Mouse (Mus musculus): ENCODE results near the gene Wdr4. TPM values are rescaled to one million over a fixed set of nuclear protein-coding genes. Genes with fewer than 3 reads are reported as not detected.
A peak's percentile ranks its signal among the peaks of the same experiment; 100 is the strongest.

Gene Wdr4
- polyA plus RNA-seq, 1 experiment from 2014 or later = 15.6 TPM

DNA sequence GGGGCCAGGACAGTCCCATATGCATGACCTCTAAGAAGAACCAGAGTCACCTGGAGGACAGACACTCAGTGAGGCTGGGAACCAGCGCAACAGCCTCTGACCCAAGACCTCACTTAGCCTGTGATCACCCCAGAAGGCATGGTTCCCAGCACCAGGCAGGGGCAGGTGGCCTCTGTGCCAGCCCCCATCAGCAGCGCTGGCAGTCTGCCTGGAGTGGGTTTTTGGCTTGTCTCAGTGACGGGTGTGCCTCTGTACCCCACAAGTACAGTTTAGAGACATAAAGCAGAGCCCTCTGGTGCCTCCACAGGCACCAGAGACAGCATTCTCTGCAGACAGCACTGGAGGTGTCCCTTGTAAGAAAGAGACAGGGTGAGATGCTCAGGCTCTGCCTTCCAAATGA, 69.6 kb downstream of the Wdr4 start:
- H3K27me3 ChIP-seq (ENCODE audit: control insufficient read depth, insufficient read depth, low read length) = no peaks in the 10 kb centered on the region
- peak overlapping the region; percentile 5; the same call in 1 of the 2 replicates for H3K27ac ChIP-seq (replicated peaks)
- no peak overlapping the region for H3K4me3 ChIP-seq (ENCODE audit: low read depth, low read length)
- ATAC-seq (ENCODE audit: low FRiP score, low TSS enrichment) (no peak), DNase-seq (ENCODE audit: low spot score) (no peak)
- H3K9ac ChIP-seq (ENCODE audit: low read length) = no peak overlapping the region
- no peak overlapping the region for H3K4me2 ChIP-seq (replicated peaks; ENCODE audit: low read depth)
- H3K36me3 ChIP-seq (ENCODE audit: control insufficient read depth, insufficient read depth, low read length) = no peaks in the 10 kb centered on the region
- H3K9me3 ChIP-seq (ENCODE audit: control insufficient read depth, low read length) = no peaks in the 10 kb centered on the region
- 61% methylated on average over 3 of the region's 3 CpGs for WGBS
- TF ChIP-seq CTCF (IDR thresholded peaks at IDR 0.05; ENCODE audit: low read depth) = no peak
- TF ChIP-seq EP300 (optimal IDR thresholded peaks at IDR 0.05) = no peak
- H3K4me1 ChIP-seq (replicated peaks; ENCODE audit: control insufficient read depth, insufficient read depth) = no peaks in the 10 kb centered on the region

- DNase-seq (ENCODE audit: low spot score) (no peak), ATAC-seq (ENCODE audit: low FRiP score, low TSS enrichment) (no peak)
- Histone ChIP-seq H3K27me3 (ENCODE audit: control insufficient read depth, insufficient read depth, low read length) (no peaks in the 10 kb centered on the region), H3K36me3 (ENCODE audit: control insufficient read depth, insufficient read depth, low read length) (no peaks in the 10 kb centered on the region), H3K4me1 (replicated peaks; ENCODE audit: control insufficient read depth, insufficient read depth) (no peaks in the 10 kb centered on the region; the same call in 1 of the 2 replicates), H3K4me3 (ENCODE audit: low read depth, low read length) (no peak overlapping the region), H3K27ac (replicated peaks) (no peak overlapping the region), H3K9me3 (ENCODE audit: control insufficient read depth, low read length) (no peaks in the 10 kb centered on the region), H3K4me2 (replicated peaks; ENCODE audit: low read depth) (no peak overlapping the region), H3K9ac (ENCODE audit: low read length) (no peak overlapping the region)
- WGBS = 75% methylated on average over 1 of the region's 1 CpGs
- TF ChIP-seq CTCF (IDR thresholded peaks at IDR 0.05; ENCODE audit: low read depth) = peak; percentile 59
- TF ChIP-seq EP300 (optimal IDR thresholded peaks at IDR 0.05) = no peak
Observed at GRCm38 (mm10) chr17:31448519-31448918, 71.3 kb downstream of the Wdr4 start.

DNA sequence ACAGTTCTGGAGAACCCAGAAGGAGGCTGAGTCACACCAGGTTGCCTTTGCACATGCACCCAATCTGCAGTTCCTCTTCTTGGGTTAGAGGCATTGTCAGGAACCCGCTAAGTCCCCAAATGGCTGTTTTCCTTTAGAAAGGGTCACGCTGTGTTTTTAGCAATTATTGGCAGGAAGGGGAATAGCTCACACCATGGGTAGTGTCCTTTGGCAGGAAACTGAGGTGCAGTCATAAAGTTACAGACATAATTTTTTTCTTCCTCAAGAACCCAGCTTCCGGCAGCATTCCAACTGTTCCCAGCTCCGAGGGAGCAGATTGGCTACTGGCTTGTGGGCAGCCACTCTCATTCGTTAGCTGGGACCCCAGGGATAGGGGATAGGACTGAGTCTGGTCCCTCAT, 72.0 kb downstream of the Wdr4 start:
- H3K9ac ChIP-seq (ENCODE audit: low read length) = no peak overlapping the region
- no peaks in the 10 kb centered on the region for H3K27me3 ChIP-seq (ENCODE audit: control insufficient read depth, insufficient read depth, low read length)
- H3K36me3 ChIP-seq (ENCODE audit: control insufficient read depth, insufficient read depth, low read length) = no peaks in the 10 kb centered on the region
- no peak for TF ChIP-seq EP300 (optimal IDR thresholded peaks at IDR 0.05)
- TF ChIP-seq CTCF (IDR thresholded peaks at IDR 0.05; ENCODE audit: low read depth) = no peak
- DNase-seq (ENCODE audit: low spot score) (no peak), ATAC-seq (ENCODE audit: low FRiP score, low TSS enrichment) (no peak)
- no peak overlapping the region for H3K4me2 ChIP-seq (replicated peaks; ENCODE audit: low read depth)
- H3K4me3 ChIP-seq (ENCODE audit: low read depth, low read length) = no peak overlapping the region
- no peaks in the 10 kb centered on the region; the same call in 1 of the 2 replicates for H3K4me1 ChIP-seq (replicated peaks; ENCODE audit: control insufficient read depth, insufficient read depth)
- no peaks in the 10 kb centered on the region for H3K9me3 ChIP-seq (ENCODE audit: control insufficient read depth, low read length)
- WGBS = 76% methylated on average over 5 of the region's 5 CpGs
- no peak overlapping the region for H3K27ac ChIP-seq (replicated peaks)

GRCm38 (mm10) chr17:31445061-31445731, 74.6 kb downstream of the Wdr4 start:
- Histone ChIP-seq H3K27me3 (ENCODE audit: control insufficient read depth, insufficient read depth, low read length) (no peaks in the 10 kb centered on the region), H3K27ac (replicated peaks) (no peak overlapping the region), H3K4me3 (ENCODE audit: low read depth, low read length) (no peak overlapping the region), H3K4me2 (replicated peaks; ENCODE audit: low read depth) (no peak overlapping the region), H3K9ac (ENCODE audit: low read length) (no peak overlapping the region), H3K4me1 (replicated peaks; ENCODE audit: control insufficient read depth, insufficient read depth) (no peaks in the 10 kb centered on the region; the same call in 1 of the 2 replicates), H3K36me3 (ENCODE audit: control insufficient read depth, insufficient read depth, low read length) (no peaks in the 10 kb centered on the region), H3K9me3 (ENCODE audit: control insufficient read depth, low read length) (no peaks in the 10 kb centered on the region)
- TF ChIP-seq CTCF (IDR thresholded peaks at IDR 0.05; ENCODE audit: low read depth) (no peak), EP300 (optimal IDR thresholded peaks at IDR 0.05) (no peak)
- ATAC-seq (ENCODE audit: low FRiP score, low TSS enrichment) (no peak), DNase-seq (ENCODE audit: low spot score) (no peak)
- WGBS = 22% methylated on average over 7 of the region's 7 CpGs

Small RNA genes within 50 kb of the gene (microRNA-seq; reads per million reads assigned to microRNA genes)
- not detected for gene Gm24970

Other genes with a start within 250 kb of the Wdr4 start
- gene Rsph1, start 242.6 kb downstream of the Wdr4 start, polyA plus RNA-seq (2015; fragmentation: Nextera tagmentation; extraction: Ambion mirVana) = 0.87 and 0.99 TPM in 2 replicates
- gene Slc37a1, start 233.2 kb downstream of the Wdr4 start, polyA plus RNA-seq (2015; fragmentation: Nextera tagmentation; extraction: Ambion mirVana) = 14.7 and 16.6 TPM in 2 replicates
- gene Pde9a, start 133.8 kb downstream of the Wdr4 start, polyA plus RNA-seq (2015; fragmentation: Nextera tagmentation; extraction: Ambion mirVana) = 11.6 and 12.1 TPM in 2 replicates
- 334 and 344 TPM in 2 replicates for gene Ndufv3, start 135 bp upstream of the Wdr4 start, polyA plus RNA-seq (2015; fragmentation: Nextera tagmentation; extraction: Ambion mirVana)
- 9.5 and 9.8 TPM in 2 replicates for gene Pknox1, start 44.8 kb upstream of the Wdr4 start, polyA plus RNA-seq (2015; fragmentation: Nextera tagmentation; extraction: Ambion mirVana)
- 0.83 and 1.2 TPM in 2 replicates for gene Cbs, start 117.3 kb upstream of the Wdr4 start, polyA plus RNA-seq (2015; fragmentation: Nextera tagmentation; extraction: Ambion mirVana)
- gene U2af1, start 138.9 kb upstream of the Wdr4 start, polyA plus RNA-seq (2015; fragmentation: Nextera tagmentation; extraction: Ambion mirVana) = 155 and 161 TPM in 2 replicates
- 0.12 and 0.24 TPM in 2 replicates for gene Cryaa, start 157.8 kb upstream of the Wdr4 start, polyA plus RNA-seq (2015; fragmentation: Nextera tagmentation; extraction: Ambion mirVana)